Mouse (Mus musculus) hindbrain, embryonic 11.5 days (tissue): Measurements from ENCODE around the gene Nhlh1. TPM values are rescaled to one million over a fixed set of nuclear protein-coding genes. Genes with fewer than 3 reads are reported as not detected.
A peak's percentile ranks its signal among the peaks of the same experiment; 100 is the strongest.

Experiments
- ATAC-seq: fragments of 200-750 bp; cut with Nextera tagmentation; 2 replicates; pipeline ENCODE4 v1.8.0; 2017; ENCODE audit warnings: mild to moderate bottlenecking, moderate TSS enrichment, moderate library complexity; ENCODE audit not compliant: low FRiP score
- DNase-seq: peaks from one replicate; pipeline ENCODE4 v3.0.0-alpha.2; 2015; ENCODE audit warnings: low spot score
- H3K27ac ChIP-seq: fragments of 300-500 bp; sonication (generic); 2 replicates; pipeline ENCODE4 v1.5.1; 2014; ENCODE audit warnings: mild to moderate bottlenecking, low read depth, low read length
- H3K27me3 ChIP-seq: fragments of 300-500 bp; sonication (generic); 2 replicates; pipeline ENCODE4 v1.6.1; 2014; ENCODE audit warnings: mild to moderate bottlenecking, low read length, moderate library complexity, mixed read lengths; ENCODE audit not compliant: control insufficient read depth, insufficient read depth
- H3K36me3 ChIP-seq: fragments of 300-500 bp; sonication (generic); 2 replicates; pipeline ENCODE4 v1.6.1; 2014; ENCODE audit warnings: mild to moderate bottlenecking, low read length, moderate library complexity, mixed read lengths; ENCODE audit not compliant: control insufficient read depth, insufficient read depth
- H3K4me1 ChIP-seq: fragments of 300-500 bp; sonication (generic); replicated peaks from 2 replicates; pipeline ENCODE4 v1.6.1; 2014; ENCODE audit warnings: low read length, mixed read lengths; ENCODE audit not compliant: control insufficient read depth, insufficient read depth
- H3K4me2 ChIP-seq: fragments of 300-500 bp; sonication (generic); replicated peaks from 2 replicates; pipeline ENCODE4 v1.6.1; 2014; ENCODE audit warnings: mild to moderate bottlenecking, low read depth, low read length
- H3K4me3 ChIP-seq: fragments of 300-500 bp; sonication (generic); 2 replicates; pipeline ENCODE4 v1.5.1; 2014; ENCODE audit warnings: low read depth, low read length
- H3K9ac ChIP-seq: fragments of 300-500 bp; sonication (generic); 2 replicates; pipeline ENCODE4 v1.6.1; 2014; ENCODE audit warnings: low read depth, low read length
- H3K9me3 ChIP-seq: fragments of 300-500 bp; sonication (generic); 2 replicates; pipeline ENCODE4 v1.6.1; 2016; ENCODE audit warnings: low read length; ENCODE audit not compliant: control insufficient read depth
- WGBS: fragments of 180-500 bp; shearing (Covaris S2); extraction: QIAGEN DNeasy Blood & Tissue Kit; methylation state at CpG from one replicate; pipeline ENCODE4 v1.1.7; 2014; 5-methylcytosine and 5-hydroxymethylcytosine counted together
- polyA plus RNA-seq: library from polyadenylated mRNA; unstranded; fragments of >200 nt; fragmentation: Nextera tagmentation; extraction: Ambion mirVana; gene quantifications from 2 replicates; pipeline ENCODE4 v1.2.1, GENCODE M21; 2014

Gene Nhlh1
- polyA plus RNA-seq, 1 experiment from 2014 or later = 20.5 TPM

DNA sequence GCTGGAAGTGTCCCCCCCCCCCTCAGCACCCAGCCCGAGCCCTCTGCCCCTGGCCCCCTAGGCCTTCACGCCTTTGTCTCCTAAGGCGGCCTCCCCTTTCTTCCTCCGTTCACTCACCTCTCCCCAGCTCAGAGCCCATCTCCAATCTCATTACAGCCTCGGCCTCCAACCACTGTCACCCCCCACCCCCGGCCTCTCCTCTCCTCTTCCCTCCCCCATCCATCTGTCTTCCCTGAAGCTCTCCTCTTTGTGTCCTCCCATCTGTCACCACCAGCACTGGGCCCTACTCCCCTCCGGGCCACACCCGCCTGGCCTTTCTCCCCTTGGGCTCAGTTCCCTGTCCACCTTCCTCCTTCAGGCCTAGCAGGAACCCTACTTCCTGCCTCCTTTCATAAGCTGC lies 3.8 kb upstream of the Nhlh1 start:
- peaks cover 13% of the 10 kb centered on the region for H3K4me1 ChIP-seq
- peak; percentile 59 for ATAC-seq
- 9% methylated on average over 8 of the region's 8 CpGs for WGBS

DNA sequence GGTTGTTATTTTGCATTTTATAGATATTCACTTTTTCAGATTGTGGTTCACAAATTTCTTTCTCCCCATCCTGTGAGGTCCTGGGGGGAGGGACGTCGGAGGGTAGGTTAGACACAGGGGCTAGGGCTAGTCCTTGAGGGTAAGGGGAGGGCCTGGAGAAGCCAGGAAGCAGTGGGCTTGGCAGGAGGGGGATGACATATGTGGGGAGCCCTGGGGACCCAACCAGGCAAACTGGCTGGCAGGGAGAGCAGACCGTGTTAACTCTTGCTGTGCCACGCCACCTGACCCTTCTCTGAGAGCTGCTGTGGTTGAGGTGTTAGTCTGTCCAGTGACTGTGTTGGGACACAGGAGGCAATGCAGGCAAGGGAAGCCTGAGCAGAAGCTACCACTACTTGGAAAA lies 3.3 kb upstream of the Nhlh1 start:
- Histone ChIP-seq H3K9me3 (no peaks in the 10 kb centered on the region), H3K4me2 (no peak overlapping the region), H3K9ac (no peak overlapping the region), H3K4me3 (no peak overlapping the region), H3K36me3 (no peaks in the 10 kb centered on the region; the same call in 1 of the 2 replicates), H3K27ac (peak overlapping the region; percentile 82), H3K4me1 (peaks cover 13% of the 10 kb centered on the region), H3K27me3 (no peaks in the 10 kb centered on the region)
- ATAC-seq (peak; percentile 41), DNase-seq (peak; percentile 57)
- 37% methylated on average over 4 of the region's 4 CpGs for WGBS

More for the DNA sequence above, 3.8 kb upstream of the Nhlh1 start:
- no peaks in the 10 kb centered on the region for H3K27me3 ChIP-seq
- peak overlapping the region; percentile 82 for H3K27ac ChIP-seq
- no peaks in the 10 kb centered on the region for H3K9me3 ChIP-seq
- peak; percentile 67 for DNase-seq
- no peak overlapping the region for H3K9ac ChIP-seq
- H3K36me3 ChIP-seq = no peaks in the 10 kb centered on the region; the same call in 1 of the 2 replicates
- H3K4me2 ChIP-seq = no peak overlapping the region
- H3K4me3 ChIP-seq = no peak overlapping the region

DNA sequence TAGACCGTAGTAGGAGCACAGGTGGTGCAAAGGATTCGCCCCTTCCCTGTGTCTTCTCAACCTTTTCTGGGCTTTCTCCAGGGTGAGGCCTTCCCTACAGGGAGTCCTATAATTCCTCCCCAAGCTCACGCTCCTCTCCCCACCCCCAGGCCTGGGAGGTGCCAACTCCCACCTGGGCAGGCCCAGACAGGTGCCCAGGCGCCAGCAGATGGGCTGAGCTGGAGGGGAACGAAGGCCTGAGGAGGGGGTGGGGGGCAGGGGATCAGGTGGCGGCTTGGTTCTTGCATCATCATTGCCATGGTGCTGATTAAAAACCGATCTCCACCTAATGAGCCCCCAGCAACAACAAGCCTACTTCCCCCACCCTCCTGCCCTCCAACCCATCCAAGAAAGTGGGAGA lies 1.5 kb upstream of the Nhlh1 start:
- H3K4me2 ChIP-seq = no peak overlapping the region; the same call in 1 of the 2 replicates
- 0 out of 2 replicates have a peak, but pooled peaks have one; percentile 4 for ATAC-seq
- no peaks in the 10 kb centered on the region for H3K36me3 ChIP-seq
- H3K9me3 ChIP-seq = no peaks in the 10 kb centered on the region
- H3K27me3 ChIP-seq = peaks cover 3% of the 10 kb centered on the region; the same call in 1 of the 2 replicates
- H3K27ac ChIP-seq = peak overlapping the region; percentile 82
- H3K4me1 ChIP-seq = peaks cover 16% of the 10 kb centered on the region
- H3K9ac ChIP-seq = no peak overlapping the region
- no peak for DNase-seq
- WGBS = 41% methylated on average over 7 of the region's 7 CpGs
- H3K4me3 ChIP-seq = no peak overlapping the region

DNA sequence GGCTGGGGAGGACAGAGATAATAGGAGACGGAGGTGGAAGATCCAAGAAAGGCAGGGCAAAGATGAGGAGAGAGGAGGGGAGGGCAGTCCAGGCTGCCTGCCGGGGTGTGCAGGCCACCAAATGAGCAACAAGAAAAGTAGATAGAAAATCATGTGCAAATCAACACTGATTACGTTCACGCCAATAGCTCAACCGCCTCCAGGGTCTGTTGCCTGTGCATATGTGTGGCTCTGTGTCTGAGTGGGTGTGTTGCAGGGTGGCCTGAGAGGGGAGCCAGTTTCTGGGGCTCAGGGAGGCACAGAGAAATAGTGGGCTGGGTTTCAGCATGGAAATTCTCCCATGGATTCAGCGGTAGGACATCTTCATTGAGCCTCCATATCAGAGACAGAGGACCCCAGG lies 948 bp upstream of the Nhlh1 start:
- 59% methylated on average over 6 of the region's 6 CpGs for WGBS
- Histone ChIP-seq H3K36me3 (no peaks in the 10 kb centered on the region), H3K9ac (peak overlapping the region; percentile 11; the same call in 1 of the 2 replicates), H3K4me3 (no peak overlapping the region), H3K4me2 (peak overlapping the region; percentile 37), H3K27me3 (peaks cover 3% of the 10 kb centered on the region; the same call in 1 of the 2 replicates), H3K4me1 (peaks cover 19% of the 10 kb centered on the region), H3K27ac (peak overlapping the region; percentile 82), H3K9me3 (no peaks in the 10 kb centered on the region)
- no peak for DNase-seq
- ATAC-seq = 0 out of 2 replicates have a peak, but pooled peaks have one; percentile 1

DNA sequence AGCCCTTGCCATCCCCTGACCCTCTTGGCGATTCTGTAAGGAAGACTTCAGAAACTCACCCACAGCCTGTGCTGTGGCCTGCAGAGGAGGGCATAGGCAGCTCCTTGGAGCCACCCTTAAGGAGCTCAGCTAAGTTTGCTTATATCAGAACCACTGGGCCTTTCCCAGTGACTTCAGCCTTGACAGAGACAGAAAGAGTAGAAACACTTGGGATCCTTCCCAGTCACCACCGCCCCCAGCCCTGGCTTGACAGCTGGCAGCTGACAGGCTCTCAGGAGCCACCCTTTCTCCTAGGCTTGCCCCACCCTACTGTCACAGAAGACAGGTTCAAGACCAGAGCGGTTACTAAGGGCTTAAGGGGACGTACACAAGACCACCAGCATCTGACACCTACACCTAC lies 1.1 kb downstream of the Nhlh1 start:
- no peaks in the 10 kb centered on the region for H3K36me3 ChIP-seq
- ATAC-seq (no peak), DNase-seq (no peak)
- H3K4me1 ChIP-seq = peaks cover 19% of the 10 kb centered on the region
- peak overlapping the region; percentile 44 for H3K9ac ChIP-seq
- H3K4me3 ChIP-seq = peak overlapping the region; percentile 45
- H3K27ac ChIP-seq = no peak overlapping the region
- 66% methylated on average over 4 of the region's 4 CpGs for WGBS
- no peaks in the 10 kb centered on the region for H3K9me3 ChIP-seq
- peak overlapping the region; percentile 37 for H3K4me2 ChIP-seq
- peaks cover 3% of the 10 kb centered on the region; the same call in 1 of the 2 replicates for H3K27me3 ChIP-seq

DNA sequence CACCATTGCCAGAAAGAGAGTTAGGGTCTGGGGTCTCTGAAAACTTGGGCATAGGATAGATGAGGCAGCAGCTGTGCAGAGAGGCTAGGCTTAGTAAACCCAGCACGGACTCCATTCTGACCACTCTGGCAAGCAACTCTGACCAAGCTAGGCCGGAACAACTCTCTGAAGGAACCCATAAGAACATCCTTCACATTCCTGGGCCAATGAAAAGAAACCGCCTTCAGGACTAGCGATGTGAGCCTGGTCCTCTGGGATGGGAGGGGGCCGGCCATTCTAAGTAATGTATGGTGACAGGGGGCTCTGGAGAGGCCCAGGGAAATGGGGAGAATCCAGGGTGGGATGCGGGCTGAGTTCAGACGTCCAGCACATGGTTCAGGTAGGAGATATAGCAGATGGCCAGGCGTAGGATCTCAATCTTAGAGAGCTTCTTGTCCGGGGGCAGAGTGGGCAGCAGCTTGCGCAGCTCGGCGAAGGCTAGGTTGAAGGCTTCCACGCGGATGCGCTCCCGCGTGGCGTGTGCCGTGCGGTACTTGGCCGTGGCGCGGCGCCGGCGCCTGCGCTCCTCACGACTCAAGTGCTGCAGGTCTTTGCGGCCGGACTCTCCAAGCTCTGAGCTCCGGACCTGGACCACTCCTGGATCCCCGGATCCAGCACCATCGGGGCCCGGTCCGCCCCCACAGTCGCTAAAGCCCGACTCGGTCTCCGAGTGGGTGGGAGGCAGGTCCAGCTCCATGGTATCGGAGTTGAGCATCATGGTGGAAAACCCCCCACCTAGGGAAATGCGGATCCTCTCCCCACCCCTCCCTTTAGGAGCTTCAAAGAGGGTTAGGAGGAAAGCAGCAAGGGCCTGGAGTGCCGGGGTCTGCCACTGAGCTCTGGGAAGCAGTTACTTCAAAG lies 3.6 kb downstream of the Nhlh1 start:
- Histone ChIP-seq H3K27me3 (peaks cover 3% of the 10 kb centered on the region; the same call in 1 of the 2 replicates), H3K4me1 (peaks cover 19% of the 10 kb centered on the region), H3K36me3 (no peaks in the 10 kb centered on the region), H3K9ac (peak overlapping the region; percentile 61), H3K9me3 (no peaks in the 10 kb centered on the region), H3K4me2 (peak overlapping the region; percentile 72), H3K27ac (peak overlapping the region; percentile 31; the same call in 1 of the 2 replicates), H3K4me3 (peak overlapping the region; percentile 45)
- DNase-seq (no peak), ATAC-seq (no peak)
- WGBS = 3% methylated on average over 42 of the region's 42 CpGs

DNA sequence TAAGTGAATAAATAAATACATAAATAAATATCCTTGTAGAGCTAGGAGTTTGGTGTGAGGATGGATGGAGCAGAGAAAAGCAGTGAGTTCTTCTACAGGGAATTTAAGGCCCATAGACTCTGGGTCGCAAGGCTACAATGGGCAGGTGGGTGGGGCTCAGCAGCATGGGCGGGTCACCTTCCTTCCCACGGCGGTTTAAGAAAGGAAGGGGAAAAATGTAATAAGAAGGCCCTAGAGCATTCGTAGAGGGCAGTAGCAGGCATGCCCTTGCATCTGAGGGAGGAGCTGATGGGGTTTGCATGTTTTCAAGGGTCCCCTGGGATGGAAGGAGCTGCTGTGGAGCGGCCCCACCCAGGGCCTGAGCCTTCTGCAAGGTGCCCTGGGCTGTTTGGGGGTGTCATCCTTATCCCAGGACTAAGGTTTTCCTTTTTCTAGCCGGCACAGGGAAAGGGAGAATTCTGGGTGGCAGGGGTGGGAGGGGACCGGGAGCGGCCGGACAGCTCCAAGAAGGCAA lies 4.5 kb downstream of the Nhlh1 start:
- 5% methylated on average over 10 of the region's 10 CpGs for WGBS
- Histone ChIP-seq H3K4me2 (peak overlapping the region; percentile 72), H3K27ac (no peak overlapping the region; the same call in 1 of the 2 replicates), H3K9me3 (no peaks in the 10 kb centered on the region), H3K36me3 (no peaks in the 10 kb centered on the region), H3K27me3 (peaks cover 3% of the 10 kb centered on the region; the same call in 1 of the 2 replicates), H3K4me3 (peak overlapping the region; percentile 45; the same call in 1 of the 2 replicates), H3K9ac (no peak overlapping the region), H3K4me1 (peaks cover 18% of the 10 kb centered on the region)
- DNase-seq (no peak), ATAC-seq (no peak)

DNA sequence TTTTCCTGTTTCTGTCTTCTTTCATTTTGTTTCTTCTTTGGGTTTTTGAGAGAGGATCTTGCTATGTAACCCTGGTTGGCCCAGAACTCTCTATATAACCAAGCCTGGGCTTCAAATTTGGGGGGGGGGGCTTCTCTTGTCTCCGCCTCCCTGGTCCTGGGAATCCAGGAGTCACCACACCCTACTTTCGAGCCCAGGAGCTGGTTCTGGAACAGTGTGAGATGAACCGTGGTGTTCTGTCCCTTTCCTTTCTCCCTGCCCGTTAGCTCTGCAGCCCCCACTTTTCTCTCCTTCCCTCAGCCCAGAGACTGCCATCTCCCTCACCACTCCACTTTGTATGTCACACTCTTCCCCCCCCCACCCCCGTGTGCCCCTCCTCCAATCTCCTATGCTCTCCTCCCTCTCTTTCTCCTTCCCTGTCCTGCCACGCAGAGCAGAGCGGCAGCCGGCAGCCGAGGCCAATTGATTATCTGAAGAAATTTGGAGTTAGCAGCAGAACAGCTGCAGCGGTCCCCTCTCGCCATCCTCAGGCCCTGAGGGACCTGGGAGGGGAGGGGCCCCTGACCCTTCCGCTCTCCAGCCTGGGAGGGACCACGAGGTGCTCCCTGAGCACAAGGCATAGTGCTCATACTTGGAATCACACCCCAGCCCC lies 8.1 kb downstream of the Nhlh1 start:
- no peak overlapping the region for H3K4me3 ChIP-seq
- no peaks in the 10 kb centered on the region for H3K36me3 ChIP-seq
- no peaks in the 10 kb centered on the region for H3K9me3 ChIP-seq
- ATAC-seq (peak; percentile 78), DNase-seq (peak; percentile 79)
- peak overlapping the region; percentile 92 for H3K27ac ChIP-seq
- peaks cover 18% of the 10 kb centered on the region for H3K4me1 ChIP-seq
- WGBS = 14% methylated on average over 13 of the region's 13 CpGs
- peak overlapping the region; percentile 50 for H3K9ac ChIP-seq
- peak overlapping the region; percentile 7 for H3K4me2 ChIP-seq
- peaks cover 3% of the 10 kb centered on the region; the same call in 1 of the 2 replicates for H3K27me3 ChIP-seq
